Mouse (Mus musculus): ENCODE measurements at regions not wholly inside any gene's neighbourhood (a gene's known extent, or its start where the extent isn't known, plus 50 kb on each side); places are given as distances from the start of the nearest gene placed in this dataset.

DNA sequence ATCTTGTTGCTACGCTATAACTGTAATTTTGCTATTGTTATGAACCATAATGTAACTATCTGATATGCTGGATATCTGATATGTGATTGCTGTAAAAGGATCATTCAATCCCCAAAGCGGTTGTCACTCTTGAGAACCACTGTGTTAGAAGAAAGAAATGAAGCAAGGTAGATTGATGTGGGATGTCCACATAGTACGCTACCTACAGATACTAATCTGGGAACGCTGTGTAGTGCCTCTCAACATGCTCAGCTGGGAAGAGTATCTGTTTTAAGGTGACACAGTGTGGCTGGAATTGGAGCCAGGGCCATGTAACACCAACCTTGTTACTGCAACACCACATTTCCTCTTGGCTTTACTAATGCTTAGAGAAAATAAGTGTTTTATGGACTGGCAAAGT is 456.2 kb upstream of the Slc30a5 start:
- DNase-seq (ENCODE audit: low spot score), result no peak

- no peak for DNase-seq (ENCODE audit: low spot score)
Measured at GRCm38 (mm10) chr13:101287131-101287530, 453.9 kb upstream of the Slc30a5 start.

- no peak for DNase-seq (ENCODE audit: low spot score)
Measured at GRCm38 (mm10) chr13:101286029-101286917, 453.0 kb upstream of the Slc30a5 start.

DNA sequence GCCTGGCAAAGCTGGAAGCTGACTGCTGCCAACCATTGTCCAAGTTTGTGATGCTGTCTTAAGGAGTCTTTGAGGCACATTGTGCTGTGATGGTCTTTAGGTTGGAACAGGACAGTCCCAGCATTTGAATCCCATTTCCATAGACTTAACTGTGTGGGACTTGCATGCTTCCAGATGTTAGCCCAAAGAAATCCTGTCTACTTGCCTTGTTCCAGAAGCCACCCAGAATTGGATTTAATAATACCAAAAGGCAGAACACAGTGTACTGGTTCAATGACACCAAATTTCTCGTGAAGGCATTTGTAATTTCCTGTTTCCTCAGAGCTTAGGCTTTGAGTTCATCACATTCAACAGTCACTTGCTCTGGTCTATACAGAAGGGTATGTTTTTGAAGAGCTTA is 444.9 kb upstream of the Slc30a5 start:
- DNase-seq (ENCODE audit: low spot score), result no peak

- no peak for DNase-seq (ENCODE audit: low spot score)
Measured at GRCm38 (mm10) chr13:101276766-101277165, 443.5 kb upstream of the Slc30a5 start.

GRCm38 (mm10) chr13:101274470-101275141 is 441.4 kb upstream of the Slc30a5 start:
- no peak for DNase-seq (ENCODE audit: low spot score)

DNA sequence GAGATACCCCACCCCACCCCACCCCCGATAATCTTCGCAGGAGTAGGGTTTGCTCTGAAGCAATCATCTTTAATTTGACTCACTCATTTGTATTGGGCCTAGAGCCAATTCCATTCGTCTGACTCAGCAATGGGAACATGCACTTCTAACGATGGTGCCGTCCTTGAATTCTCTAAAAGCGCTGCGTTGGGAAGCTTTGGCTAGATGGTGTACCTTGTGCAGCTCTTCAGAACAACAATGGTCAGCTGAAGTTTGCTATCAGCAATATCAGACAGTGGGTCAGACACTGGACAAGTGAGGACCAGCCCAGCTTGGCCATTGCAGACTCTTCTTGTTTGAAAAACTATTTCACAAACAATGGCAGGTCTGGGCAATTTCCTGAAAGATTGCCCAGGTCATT is 440.1 kb upstream of the Slc30a5 start:
- no peak for DNase-seq (ENCODE audit: low spot score)

- no peak for DNase-seq (ENCODE audit: low spot score)
Measured at GRCm38 (mm10) chr13:101253698-101254468, 420.7 kb upstream of the Slc30a5 start.

GRCm38 (mm10) chr13:101249369-101249768 is 416.1 kb upstream of the Slc30a5 start:
- DNase-seq (ENCODE audit: low spot score), result no peak

GRCm38 (mm10) chr13:101244326-101244725 is 411.1 kb upstream of the Slc30a5 start:
- no peak for DNase-seq (ENCODE audit: low spot score)

- no peak for DNase-seq (ENCODE audit: low spot score)
Measured at GRCm38 (mm10) chr13:101238860-101239259, 405.6 kb upstream of the Slc30a5 start.

DNA sequence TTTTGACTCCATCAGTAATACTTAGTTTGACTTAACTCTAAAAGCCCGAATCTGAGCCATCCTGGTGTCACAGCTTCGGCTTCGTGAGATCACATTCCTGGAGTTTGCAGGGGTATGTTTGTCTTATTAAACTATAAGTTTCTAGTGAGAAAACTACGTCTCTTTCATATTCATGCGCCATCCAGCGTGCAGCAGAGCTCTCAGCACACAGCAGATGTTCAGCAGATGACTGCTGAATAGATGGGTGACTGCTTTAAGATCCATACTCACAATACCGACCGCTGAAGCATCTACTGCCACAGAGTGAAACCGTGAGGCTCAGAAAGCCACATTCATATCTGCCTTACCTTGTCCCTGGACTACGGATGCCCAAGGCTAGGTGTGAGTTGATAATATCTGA is 403.8 kb upstream of the Slc30a5 start:
- DNase-seq (ENCODE audit: low spot score), result no peak

- DNase-seq (ENCODE audit: low spot score), result no peak
Measured at GRCm38 (mm10) chr13:101235846-101236245, 402.6 kb upstream of the Slc30a5 start.

GRCm38 (mm10) chr13:101235110-101235509 is 401.9 kb upstream of the Slc30a5 start:
- DNase-seq (ENCODE audit: low spot score), result no peak

- DNase-seq (ENCODE audit: low spot score), result no peak
Measured at GRCm38 (mm10) chr13:101234550-101234949, 401.3 kb upstream of the Slc30a5 start.

DNA sequence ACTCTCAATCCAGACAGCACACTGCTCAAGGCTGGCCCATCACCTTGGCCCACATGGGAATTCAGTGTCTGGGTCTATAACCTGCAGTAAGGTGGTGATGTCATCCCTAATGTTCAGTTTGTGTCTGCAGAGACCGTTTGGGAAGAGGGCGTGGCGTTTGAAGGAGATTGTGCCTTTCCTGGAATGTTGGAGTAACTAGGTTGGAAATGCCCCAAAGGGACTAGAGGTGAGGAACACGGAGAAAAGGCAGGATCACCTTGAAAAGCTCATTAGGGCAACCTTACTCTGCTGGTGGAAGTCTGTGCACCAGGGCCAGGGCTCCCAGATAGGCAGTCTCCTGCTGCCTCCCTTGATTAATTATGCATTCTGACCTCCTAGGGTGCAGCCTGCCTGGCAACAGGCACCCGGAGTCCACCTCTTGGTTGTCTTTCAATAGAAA is 400.6 kb upstream of the Slc30a5 start:
- no peak for DNase-seq (ENCODE audit: low spot score)

DNA sequence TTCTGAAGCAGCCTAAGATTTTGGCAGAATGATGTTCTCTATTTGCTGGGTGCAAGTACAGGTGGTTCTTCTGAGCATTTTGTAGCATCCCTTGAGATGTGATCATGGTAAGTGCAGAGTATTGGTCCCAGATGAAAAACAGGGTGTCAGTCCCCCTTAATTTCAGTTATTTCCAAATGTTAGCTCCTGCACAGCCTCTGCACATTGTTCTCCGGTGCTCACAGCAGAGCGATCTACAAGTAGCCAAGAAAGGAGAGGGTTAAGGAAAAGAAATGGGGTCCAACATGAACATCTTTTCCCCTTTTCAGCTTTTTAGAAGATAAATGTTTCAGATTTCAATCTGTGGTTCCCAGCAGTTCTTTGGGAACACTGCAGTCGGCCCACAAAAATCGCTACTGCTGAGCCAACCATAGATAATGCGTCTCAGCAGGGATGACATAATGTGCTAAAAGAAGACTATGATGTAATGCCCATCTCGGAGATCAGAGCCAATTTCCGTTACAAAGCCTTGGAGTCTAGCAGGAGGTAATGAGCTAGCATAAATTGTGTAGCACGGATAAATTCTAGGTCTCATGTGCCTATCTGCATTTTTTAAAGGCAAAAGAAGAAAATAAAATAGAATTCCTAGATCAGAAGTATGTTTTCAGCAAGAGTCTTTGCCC is 400.1 kb upstream of the Slc30a5 start:
- no peak for DNase-seq (ENCODE audit: low spot score)

GRCm38 (mm10) chr13:101229861-101230260 is 396.6 kb upstream of the Slc30a5 start:
- no peak for DNase-seq (ENCODE audit: low spot score)

- DNase-seq (ENCODE audit: low spot score), result no peak
Measured at GRCm38 (mm10) chr13:101225366-101225765, 392.1 kb upstream of the Slc30a5 start.

DNA sequence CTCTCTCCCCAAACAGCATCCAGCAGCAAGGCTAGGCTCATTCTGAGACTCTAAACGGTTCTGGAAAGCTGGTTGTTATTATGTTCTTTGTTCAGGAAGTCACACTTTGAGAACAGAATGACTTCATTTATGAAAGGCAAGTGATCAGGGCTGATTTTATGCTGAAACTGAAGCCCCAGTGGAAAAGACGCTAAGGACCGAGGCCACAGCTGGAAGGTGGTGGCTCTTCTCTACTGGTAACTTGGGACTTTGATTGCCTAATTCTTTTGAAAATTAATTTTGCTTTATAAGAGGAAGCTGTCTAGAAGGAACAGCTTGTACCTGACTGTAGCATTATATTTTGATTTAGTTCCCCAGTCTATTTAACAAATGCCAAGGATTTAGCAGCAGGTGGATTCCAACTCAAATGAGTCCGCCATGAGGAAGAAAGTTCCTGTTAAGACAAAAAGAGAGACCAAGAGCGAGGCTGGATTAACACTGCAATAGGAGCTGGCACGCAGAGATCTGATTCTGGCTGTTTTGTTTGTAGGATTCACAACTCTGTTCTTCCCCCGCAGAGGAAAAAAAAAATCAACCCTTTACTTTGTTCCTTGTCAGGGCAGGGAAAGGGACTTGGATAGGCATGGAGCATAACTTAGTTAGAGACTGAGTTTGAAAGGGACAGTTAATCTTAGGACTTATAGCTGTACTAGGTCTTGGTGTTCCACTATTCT is 388.3 kb upstream of the Slc30a5 start:
- no peak for DNase-seq (ENCODE audit: low spot score)

DNA sequence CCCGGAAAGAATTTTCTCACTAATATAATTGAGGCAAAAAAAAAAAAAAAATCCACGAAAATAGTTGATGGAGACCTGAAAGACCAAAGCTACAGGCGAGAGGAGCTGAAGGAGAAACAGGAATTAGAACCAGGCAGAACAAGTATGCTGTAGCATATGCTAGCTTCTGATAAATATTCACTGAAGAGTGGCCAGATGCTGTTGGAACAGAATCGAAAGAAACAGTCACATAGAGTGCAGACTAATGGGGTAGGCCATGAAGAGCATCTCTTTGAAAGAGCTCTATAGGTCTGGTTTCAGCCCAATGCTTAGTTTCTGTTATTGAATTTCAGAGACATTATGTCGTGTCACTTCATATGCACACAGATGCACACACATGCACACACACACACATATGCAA is 386.3 kb upstream of the Slc30a5 start:
- no peak for DNase-seq (ENCODE audit: low spot score)
